16 mouse cellular contexts compared by ENCODE assay signal in the genomic region with DNA sequence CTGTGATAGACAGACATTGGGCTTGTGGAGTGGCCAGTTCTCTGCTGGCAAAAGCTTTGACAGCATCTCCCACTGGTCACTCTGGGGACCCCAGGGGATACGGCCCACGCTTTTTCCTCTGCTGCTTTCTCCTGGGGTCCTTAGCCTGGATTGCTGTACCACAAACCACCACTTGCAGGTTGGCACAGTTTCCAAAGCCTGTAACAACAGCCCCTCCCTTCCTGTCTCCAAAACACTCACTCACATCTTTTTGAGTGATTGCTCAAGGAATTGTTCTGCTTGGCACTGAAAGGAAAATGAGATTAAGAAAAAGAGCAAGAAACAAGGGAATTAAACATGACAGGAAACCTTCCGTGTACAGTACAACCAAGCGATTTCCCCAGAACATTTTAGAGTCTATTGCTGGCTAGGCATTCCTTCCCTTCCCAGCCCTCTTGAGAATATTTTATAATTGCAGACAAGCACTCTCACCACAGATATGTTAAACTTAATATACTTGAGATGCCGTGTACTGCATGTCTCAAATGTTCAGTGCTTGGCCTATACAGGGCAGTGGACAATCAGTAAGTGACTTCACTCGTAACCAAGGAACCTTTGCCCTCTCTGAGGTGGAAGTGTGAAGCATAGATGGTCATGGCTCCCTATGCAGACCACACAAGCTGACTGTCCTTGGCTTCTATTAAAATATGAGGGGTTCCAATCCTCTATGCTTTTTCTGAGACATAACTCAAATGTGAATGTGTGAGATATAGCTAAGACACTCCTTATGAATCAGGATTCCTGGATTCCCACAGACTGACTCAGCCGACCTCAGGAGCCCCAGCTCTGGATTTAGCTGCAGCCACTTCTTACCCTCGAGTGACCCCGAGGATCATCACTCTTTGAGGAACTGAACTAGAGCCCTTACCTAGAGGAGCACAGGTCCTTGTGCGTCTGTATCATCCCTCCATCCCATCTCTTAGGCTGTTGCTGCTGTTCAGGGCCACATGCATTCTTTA.
DNase-seq lines count a peak whose midpoint lies in the region; ATAC-seq and TF ChIP-seq lines count a peak whose summit lies in the region.
"Had no signal": no experiment of that assay in that cellular context is flagged by ENCODE, and none has a peak within 500 bp of the region (broad histone marks: within the 10 kb centered on the region; RNA-seq: fewer than 3 reads in every experiment).

No protein-coding gene starts in this region.

- 0 out of 2 replicates have a peak, but pooled peaks cover 4% of the 10 kb centered on the region for H3K4me1 ChIP-seq in heart, postnatal 0 days (ENCODE audit: control insufficient read depth, insufficient read depth)
- no peaks in the 10 kb centered on the region for H3K4me1 ChIP-seq in heart, embryonic 11.5 days (ENCODE audit: control insufficient read depth, insufficient read depth, low read length)
- H3K4me1 ChIP-seq: embryonic facial prominence, embryonic 12.5 days; forebrain, embryonic 12.5 days; limb, embryonic 10.5 days; liver, embryonic 13.5 days; midbrain, embryonic 10.5 days had no signal

- no peak overlapping the region for H3ac ChIP-seq in myocyte (ENCODE audit: control insufficient read depth, insufficient read length)

- H3K9ac ChIP-seq in heart, postnatal 0 days (replicated peaks; ENCODE audit: low read depth, low read length): no peak overlapping the region
- no peak overlapping the region for H3K9ac ChIP-seq in heart, embryonic 11.5 days (ENCODE audit: low read depth, low read length)
- H3K9ac ChIP-seq: embryonic facial prominence, embryonic 12.5 days; forebrain, embryonic 12.5 days; liver, embryonic 13.5 days had no signal

- H3K27ac ChIP-seq in heart, postnatal 0 days (ENCODE audit: low read depth): no peak overlapping the region
- no peak overlapping the region for H3K27ac ChIP-seq in heart, embryonic 11.5 days (ENCODE audit: low read depth, low read length)
- H3K27ac ChIP-seq: embryonic facial prominence, embryonic 12.5 days; forebrain, embryonic 12.5 days; limb, embryonic 10.5 days; liver, embryonic 13.5 days; midbrain, embryonic 10.5 days had no signal

- in situ Hi-C loops in Patski (cut with MboI; ENCODE audit: low pct_unique_long_range_greater_than_20kb): no loop called here

- H3K4me3 ChIP-seq in heart, postnatal 0 days (ENCODE audit: low read depth, low read length): no peak overlapping the region
- no peak overlapping the region for H3K4me3 ChIP-seq in heart, embryonic 11.5 days (ENCODE audit: low read depth, low read length)
- no peak overlapping the region for H3K4me3 ChIP-seq in myocyte
- H3K4me3 ChIP-seq: embryonic facial prominence, embryonic 12.5 days; forebrain, embryonic 12.5 days; limb, embryonic 10.5 days; liver, embryonic 13.5 days; midbrain, embryonic 10.5 days had no signal

- no peak for TF ChIP-seq EP300 in heart, postnatal 0 days (IDR thresholded peaks at IDR 0.05; ENCODE audit: low read depth)

- no peak overlapping the region for H3K4me2 ChIP-seq in heart, postnatal 0 days (ENCODE audit: low read depth, low read length)
- H3K4me2 ChIP-seq in heart, embryonic 11.5 days: no peak overlapping the region
- H3K4me2 ChIP-seq in myocyte (ENCODE audit: low read depth): peak overlapping the region; percentile 66
- H3K4me2 ChIP-seq: embryonic facial prominence, embryonic 12.5 days; forebrain, embryonic 12.5 days; liver, embryonic 13.5 days had no signal

- WGBS in heart, postnatal 0 days: 65% methylated on average over 10 of the region's 10 CpGs
- WGBS in heart, embryonic 11.5 days (ENCODE audit: insufficient replicate concordance): 72% methylated on average over 10 of the region's 10 CpGs

- no peak for TF ChIP-seq CTCF in heart, postnatal 0 days (IDR thresholded peaks at IDR 0.05; ENCODE audit: low read depth)
- no peak for TF ChIP-seq CTCF in Patski (IDR thresholded peaks at IDR 0.05)

- H3K27me3 ChIP-seq in heart, postnatal 0 days (ENCODE audit: control insufficient read depth, insufficient read depth, low read length): no peaks in the 10 kb centered on the region
- no peaks in the 10 kb centered on the region for H3K27me3 ChIP-seq in heart, embryonic 11.5 days (ENCODE audit: control insufficient read depth, insufficient read depth, low read length)
- H3K27me3 ChIP-seq in Patski: no peaks in the 10 kb centered on the region
- H3K27me3 ChIP-seq in myocyte (ENCODE audit: control insufficient read depth, insufficient read depth, insufficient read length): no peaks in the 10 kb centered on the region
- H3K27me3 ChIP-seq: embryonic facial prominence, embryonic 12.5 days; forebrain, embryonic 12.5 days; liver, embryonic 13.5 days had no signal

- H3K36me3 ChIP-seq in heart, postnatal 0 days (replicated peaks; ENCODE audit: control insufficient read depth, insufficient read depth, low read length): no peaks in the 10 kb centered on the region
- H3K36me3 ChIP-seq in heart, embryonic 11.5 days (ENCODE audit: control insufficient read depth, insufficient read depth, low read length): no peaks in the 10 kb centered on the region
- H3K36me3 ChIP-seq in myocyte (ENCODE audit: control insufficient read depth, insufficient read depth): no peaks in the 10 kb centered on the region
- H3K36me3 ChIP-seq: embryonic facial prominence, embryonic 12.5 days; forebrain, embryonic 12.5 days; limb, embryonic 10.5 days; liver, embryonic 13.5 days; midbrain, embryonic 10.5 days had no signal

- intact Hi-C loops in left cerebral cortex, postnatal 14 days (cut with DNase I): no loop called here

- peak; percentile 49 for DNase-seq in heart, postnatal 0 days (ENCODE audit: low spot score)
- DNase-seq in Patski (ENCODE audit: low read depth, low spot score): no peak
- peak; percentile 49 for DNase-seq in heart, postnatal 4 days
- DNase-seq in left cerebral cortex, postnatal 14 days (ENCODE audit: low spot score in 2 of 2): no peak
- no peak for DNase-seq in kidney, postnatal 10 days
- DNase-seq: cerebellum, adult 9-10 months; layer of hippocampus, adult 9-11 months; liver, embryonic 13.5 days; right cerebral cortex, postnatal 25 days; thymus, adult 18-20 months had no signal

- H3K79me2 ChIP-seq in myocyte (ENCODE audit: control insufficient read depth, insufficient read depth): no peaks in the 10 kb centered on the region

- H3K9me3 ChIP-seq in heart, postnatal 0 days (replicated peaks; ENCODE audit: control insufficient read depth, low read length): no peaks in the 10 kb centered on the region
- H3K9me3 ChIP-seq in heart, embryonic 11.5 days (replicated peaks; ENCODE audit: control insufficient read depth, low read length): no peaks in the 10 kb centered on the region
- H3K9me3 ChIP-seq: embryonic facial prominence, embryonic 12.5 days; forebrain, embryonic 12.5 days; limb, embryonic 10.5 days; liver, embryonic 13.5 days; midbrain, embryonic 10.5 days had no signal

- ATAC-seq in heart, postnatal 0 days (ENCODE audit: insufficient read depth, low read depth): 0 out of 2 replicates have a peak, but pooled peaks have one; percentile 30
- ATAC-seq in heart, embryonic 11.5 days (replicated peaks; ENCODE audit: insufficient number of reproducible peaks, low FRiP score, low TSS enrichment): no peak
- peak; percentile 55 for ATAC-seq in Patski

- no peak for TF ChIP-seq POLR2A in myocyte (IDR thresholded peaks at IDR 0.05; ENCODE audit: insufficient read length, low read depth)

- CTCF ChIA-PET in Patski (lab: Charles Lee): interaction anchor here (1.2 kb wide), 1 partner anchor 80 kb away, joined by 3 read pairs; no protein-coding TSS in a partner anchor

- POLR2A ChIA-PET in Patski (lab: Charles Lee): no interaction called here

TF ChIP-seq in myocyte, 11 proteins besides CTCF, POLR2A, EP300 and RAD21:
- TF ChIP-seq CEBPB (IDR thresholded peaks at IDR 0.05; ENCODE audit: insufficient read depth, poor library complexity, severe bottlenecking): peak; percentile 29; the same call in 1 of the 2 replicates
- no peak for TF ChIP-seq SRF (IDR thresholded peaks at IDR 0.05; ENCODE audit: control insufficient read depth, insufficient read length, low read depth)
- TF ChIP-seq TCF12 (IDR thresholded peaks at IDR 0.05; ENCODE audit: insufficient read depth, poor library complexity, severe bottlenecking): no peak

Comparison
In these comparisons a context has a peak if more than half of its experiments do, and no peak if none do; other contexts are left out.
1. DNase-seq: peak in heart, postnatal 0 days (single experiment) and heart, postnatal 4 days (single experiment); none in Patski (single experiment), left cerebral cortex, postnatal 14 days (0 of 2) and kidney, postnatal 10 days (single experiment).